ENCODE assay signal across 8 mouse cellular contexts in genomic region chr7:65690869-65691268, GRCm38 (mm10). TPM values are rescaled to one million over a fixed set of nuclear protein-coding genes. Genes with fewer than 3 reads are reported as not detected.
DNase-seq lines count a peak whose midpoint lies in the region; ATAC-seq and TF ChIP-seq lines count a peak whose summit lies in the region.

Gene Tm2d3 (plus strand): TSS chr7:65691169.

- TF ChIP-seq CTCF in bone marrow, adult 2 months (IDR thresholded peaks at IDR 0.05; ENCODE audit: control insufficient read depth, insufficient read depth, low read length) = no peak

- H3K27ac ChIP-seq in bone marrow, adult 2 months (ENCODE audit: control insufficient read depth, insufficient read depth, low read depth, low read length, poor library complexity) = no peak within 1 kb of the TSS
- no peak within 1 kb of the TSS for H3K27ac ChIP-seq in heart, embryonic 12.5 days (ENCODE audit: poor library complexity, severe bottlenecking)
- H3K27ac ChIP-seq in midbrain, embryonic 16.5 days (ENCODE audit: low read length) = no peak within 1 kb of the TSS

- no peak within 1 kb of the TSS for H3K9ac ChIP-seq in heart, embryonic 12.5 days
- H3K9ac ChIP-seq in midbrain, embryonic 16.5 days (ENCODE audit: low read depth, low read length) = no peak within 1 kb of the TSS

- H3K4me1 ChIP-seq in bone marrow, adult 2 months (ENCODE audit: control insufficient read depth, insufficient read depth, low read length) = no peaks in the 10 kb centered on the region
- peaks cover 15% of the 10 kb centered on the region for H3K4me1 ChIP-seq in heart, embryonic 12.5 days (replicated peaks)
- H3K4me1 ChIP-seq in midbrain, embryonic 16.5 days (ENCODE audit: control insufficient read depth, insufficient read depth, low read length) = peaks cover 12% of the 10 kb centered on the region

- DNase-seq in layer of hippocampus, adult 8-10 months (ENCODE audit: low spot score in 2 of 2) = no peak
- no peak for DNase-seq in layer of hippocampus, adult 11-12 months (ENCODE audit: low spot score)
- no peak for DNase-seq in left cerebral cortex, adult 8-10 months (ENCODE audit: low spot score in 2 of 2)
- DNase-seq in frontal cortex, postnatal 10 days (ENCODE audit: low spot score in 2 of 2) = no peak
- DNase-seq in yolk sac, embryonic 10.5 days (ENCODE audit: low spot score) = no peak

- peaks cover 34% of the 10 kb centered on the region for H3K36me3 ChIP-seq in heart, embryonic 12.5 days
- peaks cover 5% of the 10 kb centered on the region; the same call in 1 of the 2 replicates for H3K36me3 ChIP-seq in midbrain, embryonic 16.5 days (ENCODE audit: control insufficient read depth, insufficient read depth, low read length)

- ATAC-seq in heart, embryonic 12.5 days (ENCODE audit: insufficient number of reproducible peaks, low FRiP score) = no peak
- ATAC-seq in midbrain, embryonic 16.5 days = no peak

- no peak within 1 kb of the TSS for H3K4me2 ChIP-seq in heart, embryonic 12.5 days
- H3K4me2 ChIP-seq in midbrain, embryonic 16.5 days (ENCODE audit: low read length) = no peak within 1 kb of the TSS

- TF ChIP-seq POLR2A in bone marrow, adult 2 months (IDR thresholded peaks at IDR 0.05; ENCODE audit: borderline replicate concordance, control insufficient read depth, low read depth, low read length) = no peak

- WGBS in bone marrow, adult 2 months = 85% methylated on average over 7 of the region's 7 CpGs
- 84% methylated on average over 7 of the region's 7 CpGs for WGBS in heart, embryonic 12.5 days
- WGBS in midbrain, embryonic 16.5 days = 91% methylated on average over 7 of the region's 7 CpGs

- no peaks in the 10 kb centered on the region for H3K9me3 ChIP-seq in heart, embryonic 12.5 days (replicated peaks)
- no peaks in the 10 kb centered on the region for H3K9me3 ChIP-seq in midbrain, embryonic 16.5 days (replicated peaks; ENCODE audit: control insufficient read depth, low read length, poor library complexity, severe bottlenecking)

- H3K4me3 ChIP-seq in bone marrow, adult 2 months (replicated peaks; ENCODE audit: control insufficient read depth, low read depth, low read length) = no peak within 1 kb of the TSS
- no peak within 1 kb of the TSS for H3K4me3 ChIP-seq in heart, embryonic 12.5 days
- H3K4me3 ChIP-seq in midbrain, embryonic 16.5 days (ENCODE audit: low read depth, low read length) = no peak within 1 kb of the TSS

- no peaks in the 10 kb centered on the region for H3K27me3 ChIP-seq in heart, embryonic 12.5 days (replicated peaks)
- no peaks in the 10 kb centered on the region for H3K27me3 ChIP-seq in midbrain, embryonic 16.5 days (ENCODE audit: control insufficient read depth, insufficient read depth, low read depth, low read length)

RNA-seq across cellular contexts. Expression of gene Tm2d3, which starts in this region (rescaled TPM):
- 10 to 100 TPM; 40.9 to 63.0 (median 51.9) TPM for total RNA-seq in layer of hippocampus, adult 8-10 months (2022)
- polyA plus RNA-seq in bone marrow, adult 2 months (2011; ENCODE audit: insufficient read depth, insufficient read length, low replicate concordance, missing spikeins) = 17.0 and 57.9 TPM in 2 replicates
- 39.2 and 39.3 TPM in 2 replicates for polyA plus RNA-seq in heart, embryonic 12.5 days (2016; fragmentation: Nextera tagmentation; extraction: Ambion mirVana)
- 10 to 100 TPM; 47.5 to 64.0 (median 58.3) TPM for total RNA-seq in left cerebral cortex, adult 8-10 months (2022)
- polyA plus RNA-seq in midbrain, embryonic 16.5 days (2015; fragmentation: Nextera tagmentation; extraction: Ambion mirVana) = 85.6 and 89.8 TPM in 2 replicates
